Mouse (Mus musculus) mouse trophoblast stem cell (cell line): ENCODE measurements around the gene Tmem262.

ENCODE experiments used
- in situ Hi-C, 2 experiments: fragments of 300-500 bp; cut with MseI, MboI; formaldehyde crosslinking; loops; 2 replicates in 1 of 2; 3 replicates in 1 of 2; pipeline ENCODE4 v1.15.1; 2025

Tmem262 gene

DNA sequence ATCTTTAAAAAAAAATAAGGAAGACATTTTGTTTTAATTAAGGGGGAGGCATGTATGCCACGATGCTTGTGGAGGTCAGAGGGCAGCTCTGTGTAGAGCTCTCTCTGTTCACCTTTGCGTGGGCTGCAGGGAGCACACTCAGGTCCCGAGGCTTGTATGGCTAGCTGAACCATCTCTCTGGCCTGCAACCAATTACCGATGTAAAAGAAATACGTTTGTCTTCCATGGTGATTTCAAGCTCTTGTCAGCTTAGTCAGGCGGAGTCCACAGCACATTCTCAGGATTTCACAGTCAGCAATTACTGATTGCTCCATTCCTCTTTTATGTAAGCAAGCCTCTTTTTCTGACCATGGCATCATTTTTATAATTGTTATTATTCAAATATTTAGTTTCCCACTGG lies 21.4 kb downstream of the Tmem262 start:
- in situ Hi-C loops: no loop called here

DNA sequence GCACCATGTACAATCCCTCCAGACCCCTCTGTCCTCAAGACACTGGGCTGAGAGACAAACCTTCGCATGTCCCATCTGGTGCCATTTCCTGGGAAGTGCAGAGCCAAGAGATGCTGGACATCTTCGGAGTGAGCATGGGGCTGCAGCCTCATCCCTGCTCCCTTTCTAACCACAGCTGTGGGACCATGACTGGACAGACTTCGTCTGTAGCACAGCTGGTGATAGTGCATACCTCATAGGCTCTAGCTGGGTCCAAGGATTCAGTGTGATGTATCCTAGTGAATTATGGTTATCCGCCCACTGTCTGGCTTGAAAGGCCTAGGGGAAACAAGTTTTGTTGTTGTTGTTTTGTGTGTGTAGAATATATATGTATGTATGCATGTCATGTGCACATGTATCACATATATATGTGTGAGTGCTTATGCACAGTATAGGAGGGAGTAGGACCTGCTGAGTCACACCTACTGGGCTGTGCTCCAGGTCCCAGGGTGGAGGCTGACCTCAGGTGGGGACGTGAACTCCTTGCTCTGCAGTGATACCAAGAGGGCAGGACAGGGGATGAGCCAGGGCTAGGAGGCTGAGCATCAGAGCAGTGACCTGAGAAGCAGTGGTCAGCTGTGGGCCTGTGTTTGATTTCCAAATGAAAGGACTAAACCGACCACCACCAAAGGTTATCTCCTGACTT lies 22.5 kb downstream of the Tmem262 start:
- in situ Hi-C loops: no loop called here

DNA sequence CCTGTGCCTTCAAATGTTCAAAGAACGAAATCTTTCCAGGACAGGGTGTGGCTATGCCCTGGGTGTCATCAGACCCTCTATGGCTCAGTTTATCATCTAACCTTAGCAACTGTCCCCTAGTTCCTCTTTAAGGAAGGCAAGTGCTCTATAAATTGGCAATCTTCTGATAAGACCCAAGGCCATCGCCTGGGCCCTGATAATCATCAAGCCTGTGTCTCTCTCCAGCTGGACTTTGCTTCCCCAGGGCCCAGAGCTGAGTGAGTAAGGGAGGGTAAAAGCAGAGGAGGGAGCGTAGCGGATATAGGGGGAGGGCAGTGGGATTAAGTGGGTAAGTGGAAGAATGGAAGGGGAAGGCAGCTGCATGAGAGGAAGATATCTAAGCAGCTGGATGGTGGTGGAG lies 24.6 kb downstream of the Tmem262 start:
- in situ Hi-C loops: no loop called here

DNA sequence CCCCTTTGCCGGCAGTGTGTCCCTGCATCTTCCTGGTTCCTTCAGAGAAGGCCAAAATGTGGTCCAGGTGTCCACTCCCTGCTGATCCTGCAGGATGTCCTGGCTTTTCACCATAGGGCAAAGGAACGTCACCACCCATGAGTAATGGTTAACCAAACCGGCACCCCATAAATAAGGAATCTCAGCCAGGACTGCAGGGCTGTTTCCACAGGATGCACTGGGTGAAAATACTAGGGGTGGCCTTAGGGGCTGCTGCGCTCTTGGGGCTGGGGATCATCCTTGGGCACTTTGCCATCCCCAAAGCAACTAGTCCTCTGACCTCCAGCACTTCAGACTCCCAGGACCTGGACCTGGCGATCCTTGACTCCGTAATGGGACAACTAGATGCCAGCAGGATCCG lies 25.8 kb downstream of the Tmem262 start, which contains the start of gene Naaladl1:
Gene Naaladl1 (plus strand): TSS at position 197 of the 400 bp plus-strand sequence.
- in situ Hi-C loops: no loop called here

DNA sequence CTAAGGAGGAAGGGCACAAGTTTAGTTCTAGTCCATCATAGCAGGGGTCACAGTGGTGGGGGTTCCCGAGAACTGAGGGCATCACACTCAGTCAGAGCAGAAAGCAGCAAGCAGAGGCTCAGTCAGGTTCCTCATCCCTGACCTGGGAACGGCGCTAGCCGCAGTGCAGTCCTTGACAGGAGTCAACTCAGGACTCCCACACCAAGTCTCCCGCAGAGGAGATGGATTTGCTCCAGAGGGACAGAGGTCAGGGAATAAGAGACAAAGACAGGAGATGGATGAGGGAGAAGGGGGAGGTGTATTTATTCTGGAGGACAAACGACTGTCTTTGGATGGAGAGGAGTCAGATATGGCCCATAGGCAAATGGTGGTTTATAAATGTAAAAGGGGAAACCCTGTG lies 33.3 kb downstream of the Tmem262 start:
- in situ Hi-C loops: no loop called here

DNA sequence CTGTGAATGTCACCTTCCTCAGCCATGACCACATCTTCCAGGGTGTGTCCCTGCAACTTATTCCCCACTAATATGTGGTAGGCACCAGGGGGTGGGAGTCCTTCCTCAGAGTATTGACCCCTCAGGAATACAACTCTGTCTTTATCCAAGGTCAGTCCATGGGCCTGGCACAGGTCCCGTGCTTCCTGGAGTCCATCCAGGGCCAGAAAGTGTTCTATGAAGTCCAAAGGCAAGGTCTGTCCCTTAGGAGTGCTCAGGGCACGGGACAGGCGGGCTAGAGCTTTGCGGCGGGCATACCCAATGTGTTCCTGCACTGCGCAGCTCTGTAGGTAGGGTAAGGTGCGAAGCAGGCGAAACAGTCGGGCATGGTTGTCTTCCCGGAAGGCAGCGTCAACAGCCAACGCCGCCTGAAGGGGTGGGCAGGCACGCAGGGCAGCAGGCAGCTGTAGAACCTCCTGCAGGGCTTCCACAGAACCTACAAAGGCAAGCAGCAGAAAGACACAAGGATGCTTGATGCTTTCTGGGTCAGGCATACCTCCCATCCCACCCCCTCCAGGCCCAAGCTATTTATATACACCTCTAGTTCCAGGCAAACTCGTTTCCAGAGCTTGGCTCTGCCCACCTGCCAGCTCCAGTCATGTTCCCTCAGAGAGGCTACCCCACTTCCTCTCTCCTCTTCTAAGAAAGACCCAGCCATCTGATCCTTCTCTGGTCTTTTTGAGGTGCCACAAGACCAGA lies 36.4 kb downstream of the Tmem262 start:
- in situ Hi-C loops: no loop called here

DNA sequence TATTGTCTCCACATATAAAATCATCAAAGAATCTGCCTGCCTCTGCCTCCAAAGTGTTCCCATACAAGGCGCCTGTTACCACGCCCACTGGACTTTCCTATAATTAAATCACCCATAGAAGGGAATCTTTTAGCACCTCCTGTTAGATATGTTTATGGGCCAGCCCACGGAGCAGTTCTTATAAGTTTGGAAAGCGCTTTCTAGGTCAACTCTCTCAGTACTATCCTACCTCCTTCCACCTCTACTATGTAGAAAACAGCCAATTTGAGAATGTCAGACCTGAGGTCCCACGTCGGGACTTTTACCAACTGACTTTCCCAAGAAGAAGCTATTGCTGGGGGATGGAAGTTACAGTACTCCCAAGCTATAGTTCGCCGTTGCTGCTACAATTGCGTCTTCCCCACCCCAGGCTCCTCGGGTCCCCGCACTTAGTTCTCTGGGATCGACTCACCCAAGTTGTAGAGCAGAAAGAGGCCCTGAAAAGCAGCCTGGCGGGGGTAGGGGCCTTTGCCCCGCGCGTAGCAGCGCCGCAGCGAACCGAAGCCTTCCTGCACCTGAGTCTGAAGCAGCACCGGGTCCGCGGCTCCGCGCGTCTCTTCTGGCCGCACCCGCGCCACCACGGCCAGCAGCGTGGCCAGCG lies 37.6 kb downstream of the Tmem262 start:
- in situ Hi-C loops: no loop called here

DNA sequence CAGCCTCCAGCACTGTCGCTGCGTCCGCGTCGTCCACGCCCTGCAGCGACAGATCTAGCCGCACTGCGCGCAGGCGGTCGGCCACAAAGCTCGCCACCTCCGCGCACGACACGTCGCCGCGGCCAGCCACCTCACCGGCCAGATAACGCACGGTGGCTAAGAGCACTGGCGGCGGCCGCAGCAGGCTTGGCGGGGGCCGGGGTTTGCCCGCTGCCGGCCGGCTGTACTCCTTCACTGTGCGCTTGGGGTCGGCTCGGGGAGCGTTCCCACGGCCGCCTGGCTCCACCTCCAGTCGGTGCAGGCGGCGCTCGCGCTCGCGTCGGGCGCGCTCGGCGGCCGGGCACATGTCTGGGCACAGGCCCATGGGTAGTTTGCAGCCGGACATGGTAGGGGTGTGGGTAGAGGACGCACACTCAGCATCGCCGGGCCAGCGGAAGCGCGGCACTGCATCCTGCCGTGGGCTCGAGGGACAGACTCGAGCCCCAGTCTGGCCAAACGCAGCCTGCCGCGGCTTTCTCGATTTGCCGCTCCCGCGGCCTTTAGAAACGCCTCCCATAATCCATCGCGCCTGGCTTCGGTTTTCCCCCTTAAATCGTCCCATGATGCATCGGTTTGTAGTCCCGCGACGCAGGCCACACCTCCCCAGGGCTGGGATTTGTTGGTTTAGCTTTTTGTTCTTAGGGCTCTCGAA lies 38.3 kb downstream of the Tmem262 start, which contains the start of gene Sac3d1:
Gene Sac3d1 (minus strand): TSS at position 665 of the 691 bp plus-strand sequence.
- in situ Hi-C loops: no loop called here

DNA sequence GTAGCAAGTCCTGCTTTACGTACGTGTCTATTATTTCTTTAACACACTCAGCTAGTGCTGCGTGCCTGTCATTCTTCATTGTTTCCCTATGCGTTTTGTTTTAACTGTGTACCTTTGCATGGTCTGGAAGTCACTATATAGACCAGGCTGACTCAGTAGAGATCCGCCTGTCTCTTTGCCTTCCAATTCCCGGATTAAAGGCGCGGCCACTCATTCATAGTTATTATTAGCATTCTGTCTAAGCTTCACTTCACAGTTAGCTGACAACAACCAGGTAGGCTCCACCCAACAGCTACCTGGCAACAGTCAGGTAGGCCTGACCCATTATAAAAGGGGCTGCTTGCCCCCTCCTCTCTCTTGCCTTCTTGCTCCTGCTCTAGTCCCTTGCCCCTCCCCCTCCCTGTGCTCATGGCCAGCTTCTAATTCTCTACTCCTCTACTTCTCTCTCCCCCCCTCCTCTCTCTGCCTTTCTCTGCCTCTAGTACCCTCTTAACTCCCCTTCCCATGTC lies 38.9 kb downstream of the Tmem262 start:
- in situ Hi-C loops: no loop called here

DNA sequence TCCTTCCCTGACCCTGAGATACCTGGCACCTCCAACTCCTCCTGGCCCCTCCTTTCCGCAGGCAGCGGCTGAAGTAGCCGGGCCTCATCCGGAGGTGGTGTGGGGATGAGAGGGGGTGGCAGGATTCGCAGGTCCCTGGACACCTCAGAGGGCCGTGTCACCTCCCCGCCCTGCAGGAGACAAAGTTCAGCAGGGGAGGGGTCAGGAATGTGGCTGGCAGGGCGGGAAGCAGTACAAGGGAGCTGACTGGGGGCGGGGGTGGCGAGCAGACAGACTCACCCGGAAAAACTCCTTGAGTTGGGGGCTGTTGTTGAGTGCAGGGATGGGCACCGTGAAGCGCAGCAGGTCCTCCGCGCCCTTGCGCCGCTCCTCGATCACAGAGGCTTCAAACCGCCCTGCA lies 41.9 kb downstream of the Tmem262 start:
- in situ Hi-C loops: loop anchor here in 1 of 2 experiments (10.0 kb wide), 1 partner anchor 157 kb away; the partner anchor contains the start of gene Pola2

DNA sequence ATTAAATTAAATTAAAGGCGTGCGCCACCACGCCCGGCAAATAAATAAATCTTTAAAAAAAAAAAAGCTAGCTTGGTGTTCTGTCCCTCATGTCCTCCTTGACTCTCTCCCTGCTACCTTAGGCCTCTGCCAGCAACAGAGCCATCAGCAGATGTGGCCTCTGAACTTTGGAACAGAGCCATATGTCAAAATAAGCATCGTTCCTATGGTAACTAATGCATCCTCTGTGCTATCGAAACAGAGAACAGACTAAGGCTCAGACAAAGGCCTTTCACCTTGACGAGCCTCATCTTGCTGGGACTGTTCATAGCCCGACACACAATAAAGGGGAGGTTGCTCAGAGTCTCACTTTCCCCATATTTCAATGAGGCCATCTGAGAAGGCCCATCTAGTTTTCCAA lies 43.5 kb downstream of the Tmem262 start:
- in situ Hi-C loops: loop anchor here in 1 of 2 experiments (10.0 kb wide), 1 partner anchor 159 kb away; the partner anchor contains the start of gene Pola2

DNA sequence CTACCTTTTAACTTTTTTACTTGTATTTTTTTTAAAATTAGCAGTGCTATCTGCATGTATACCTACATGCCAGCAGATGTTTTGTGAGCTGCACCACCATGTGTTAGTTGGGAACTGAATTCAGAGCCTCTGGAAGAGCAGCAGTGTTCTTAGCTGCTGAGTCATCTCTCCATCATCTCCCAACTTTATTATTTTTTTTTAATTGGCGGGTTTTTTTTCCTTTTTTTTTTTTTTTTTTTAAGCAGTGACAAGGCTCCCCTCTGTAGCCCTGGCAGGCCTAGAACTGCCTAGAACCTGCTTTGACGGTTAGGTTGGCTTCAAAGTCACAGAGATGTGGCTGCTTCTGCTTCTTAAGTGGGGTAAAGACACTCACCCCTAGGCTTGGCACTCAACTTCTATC lies 45.1 kb downstream of the Tmem262 start:
- in situ Hi-C loops: loop anchor here in 1 of 2 experiments (10.0 kb wide), 1 partner anchor 160 kb away; the partner anchor contains the start of gene Pola2

DNA sequence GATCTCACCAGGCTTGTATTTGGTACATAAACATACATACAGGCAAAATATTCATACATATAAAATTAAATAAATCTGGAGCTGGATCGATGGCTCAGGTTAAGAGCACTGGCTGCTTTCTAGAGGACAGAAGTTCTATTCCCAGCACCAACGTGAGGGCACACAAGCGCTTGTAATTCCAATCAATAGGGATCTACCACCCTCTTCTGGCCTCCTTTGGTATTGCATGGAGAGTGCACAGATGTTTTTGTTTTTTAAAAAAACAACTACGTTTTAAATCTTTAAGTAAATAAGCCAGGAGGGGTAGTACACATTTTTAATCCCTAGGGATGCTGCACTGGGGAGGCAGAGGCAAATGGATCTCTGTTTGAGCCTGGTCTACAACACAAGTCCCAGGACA lies 46.5 kb downstream of the Tmem262 start:
- in situ Hi-C loops: loop anchor here in 1 of 2 experiments (10.0 kb wide), 1 partner anchor 161 kb away; the partner anchor contains the start of gene Pola2

DNA sequence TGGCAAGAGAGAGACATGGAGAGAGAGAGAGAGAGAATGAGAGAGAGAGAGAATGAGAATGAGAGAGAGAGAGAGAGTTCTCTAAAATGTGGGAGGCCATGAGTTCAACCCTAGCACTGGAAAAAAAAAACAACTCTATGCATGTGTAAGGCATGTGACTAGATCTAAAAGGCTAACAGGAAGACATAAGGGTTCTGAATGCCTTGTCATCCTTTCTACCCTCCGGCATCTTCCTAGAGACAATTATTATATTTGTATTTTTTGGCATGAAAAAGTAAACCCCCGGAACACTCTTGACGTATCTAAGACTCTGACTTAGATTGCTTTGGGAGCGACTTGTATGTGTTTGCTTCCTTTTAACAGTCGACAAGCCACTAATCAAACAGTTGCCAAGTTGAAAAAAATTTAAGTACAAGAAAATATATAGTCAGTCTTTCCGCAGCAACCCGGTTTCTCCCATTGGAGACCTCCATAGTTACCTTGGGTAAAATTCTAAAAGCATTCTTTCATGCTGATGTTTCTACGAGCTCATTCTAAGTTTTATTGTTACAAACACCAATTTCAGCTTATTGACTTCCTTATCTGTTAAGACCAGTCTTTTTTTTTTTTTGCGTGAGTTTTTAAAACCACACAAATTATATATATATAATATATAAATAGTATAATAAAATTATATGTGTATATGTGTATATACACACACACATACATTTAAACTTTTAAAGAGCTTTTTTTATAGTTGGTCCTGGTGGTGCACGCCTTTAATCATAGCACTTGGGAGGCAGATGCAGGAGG lies 47.2 kb downstream of the Tmem262 start:
- in situ Hi-C loops: loop anchor here in 1 of 2 experiments (10.0 kb wide), 1 partner anchor 162 kb away; the partner anchor contains the start of gene Pola2

DNA sequence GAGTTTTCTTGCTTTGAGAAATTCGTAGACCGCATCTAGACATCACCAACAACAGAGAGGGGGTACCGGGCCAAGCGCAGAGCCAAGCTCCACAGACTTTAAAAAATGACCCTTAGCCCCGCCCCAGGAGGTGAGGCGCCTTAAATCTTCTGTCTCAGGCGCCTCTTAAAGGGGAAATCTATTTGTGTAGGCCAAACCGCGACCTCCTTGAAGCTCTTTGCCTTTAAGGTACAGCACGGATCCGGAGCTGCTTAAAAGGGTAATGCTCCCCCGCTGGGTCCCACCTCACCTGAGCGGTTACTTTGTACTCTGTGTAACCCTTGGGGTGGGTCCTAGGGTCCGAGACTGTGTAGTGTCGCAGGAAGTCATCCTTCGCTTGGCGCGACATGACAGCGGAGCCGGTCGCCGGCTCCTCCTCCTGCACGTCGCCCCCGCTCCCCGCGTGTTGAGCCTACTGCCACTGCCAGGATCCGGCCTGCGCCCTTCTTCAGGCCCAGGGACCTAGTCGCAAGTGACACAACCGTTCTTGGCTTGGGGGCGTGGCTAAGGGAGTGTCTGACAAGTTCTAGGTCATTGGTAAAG lies 48.0 kb downstream of the Tmem262 start, which contains the start of gene Snx15:
Gene Snx15 (minus strand): TSS at position 545 of the 582 bp plus-strand sequence.
- in situ Hi-C loops: loop anchor here in 1 of 2 experiments (10.0 kb wide), 1 partner anchor 163 kb away; the partner anchor contains the start of gene Pola2
